Mouse (Mus musculus) CD4-positive naive resting alpha-beta T cell, adult 76 days (primary cell): Measurements from ENCODE around the gene Hoxb13. TPM values are rescaled to one million over a fixed set of nuclear protein-coding genes. Genes with fewer than 3 reads are reported as not detected.

Experiments used
- total RNA-seq: library from RNA; stranded (reverse); gene quantifications from one replicate; pipeline ENCODE4 v1.2.4, GENCODE M21; 2023

The Hoxb13 gene
- not detected for total RNA-seq

GRCm38 (mm10) chr11:96193521-96194400 is at the start of gene Hoxb13:
Gene Hoxb13 (plus strand): TSS chr11:96194316.

Other genes starting within 250 kb of the Hoxb13 start
- not detected for gene Igf2bp1, start 188.4 kb upstream of the Hoxb13 start, total RNA-seq
- gene Gip, start 169.8 kb upstream of the Hoxb13 start, total RNA-seq: not detected
- gene Snf8, start 159.4 kb upstream of the Hoxb13 start, total RNA-seq: 43.6 TPM
- gene Ube2z, start 128.9 kb upstream of the Hoxb13 start, total RNA-seq: 41.9 TPM
- 102 TPM for gene Atp5g1, start 118.6 kb upstream of the Hoxb13 start, total RNA-seq
- gene Calcoco2, start 82.4 kb upstream of the Hoxb13 start, total RNA-seq: not detected
- not detected for gene Ttll6, start 60.5 kb upstream of the Hoxb13 start, total RNA-seq
- gene Hoxb9, start 77.1 kb downstream of the Hoxb13 start, total RNA-seq: not detected
- not detected for gene Hoxb8, start 87.6 kb downstream of the Hoxb13 start, total RNA-seq
- not detected for gene Hoxb7, start 92.3 kb downstream of the Hoxb13 start, total RNA-seq
- not detected for gene Hoxb6, start 98.2 kb downstream of the Hoxb13 start, total RNA-seq
- not detected for gene Hoxb5, start 109.0 kb downstream of the Hoxb13 start, total RNA-seq
- 0.59 TPM for gene Hoxb4, start 124.0 kb downstream of the Hoxb13 start, total RNA-seq
- not detected for gene Hoxb3, start 129.0 kb downstream of the Hoxb13 start, total RNA-seq
- not detected for gene Hoxb2, start 156.2 kb downstream of the Hoxb13 start, total RNA-seq
- gene Hoxb1, start 171.4 kb downstream of the Hoxb13 start, total RNA-seq: not detected